Mouse (Mus musculus) liver, embryonic 14.5 days (tissue): ENCODE measurements around the gene Pde4b.

Experiments
- CTCF ChIP-seq: IDR thresholded peaks from 2 replicates; pipeline ENCODE4 v1.5.1; 2016; ENCODE audit warnings: antibody characterized with exemption, low read depth, control low read depth
- EP300 ChIP-seq: IDR thresholded peaks from 2 replicates; pipeline ENCODE4 v1.6.1; 2016; ENCODE audit warnings: antibody characterized with exemption, low read depth

GRCm38 (mm10) chr4:102558328-102558727 is 471.0 kb downstream of the Pde4b start:
- TF ChIP-seq CTCF (no peak), EP300 (no peak)
